Mouse (Mus musculus) T-helper 2 cell (primary cell): ENCODE measurements at regions not wholly inside any gene's neighbourhood (a gene's known extent, or its start where the extent isn't known, plus 50 kb on each side); places are given as distances from the start of the nearest gene placed in this dataset.

Experiments used
- in situ Hi-C: fragments of 300-600 bp; cut with MboI, MseI; formaldehyde crosslinking; loops from one replicate; pipeline ENCODE4 v1.15.1; 2025; ENCODE audit warnings: high pct_unique_total_duplicates

DNA sequence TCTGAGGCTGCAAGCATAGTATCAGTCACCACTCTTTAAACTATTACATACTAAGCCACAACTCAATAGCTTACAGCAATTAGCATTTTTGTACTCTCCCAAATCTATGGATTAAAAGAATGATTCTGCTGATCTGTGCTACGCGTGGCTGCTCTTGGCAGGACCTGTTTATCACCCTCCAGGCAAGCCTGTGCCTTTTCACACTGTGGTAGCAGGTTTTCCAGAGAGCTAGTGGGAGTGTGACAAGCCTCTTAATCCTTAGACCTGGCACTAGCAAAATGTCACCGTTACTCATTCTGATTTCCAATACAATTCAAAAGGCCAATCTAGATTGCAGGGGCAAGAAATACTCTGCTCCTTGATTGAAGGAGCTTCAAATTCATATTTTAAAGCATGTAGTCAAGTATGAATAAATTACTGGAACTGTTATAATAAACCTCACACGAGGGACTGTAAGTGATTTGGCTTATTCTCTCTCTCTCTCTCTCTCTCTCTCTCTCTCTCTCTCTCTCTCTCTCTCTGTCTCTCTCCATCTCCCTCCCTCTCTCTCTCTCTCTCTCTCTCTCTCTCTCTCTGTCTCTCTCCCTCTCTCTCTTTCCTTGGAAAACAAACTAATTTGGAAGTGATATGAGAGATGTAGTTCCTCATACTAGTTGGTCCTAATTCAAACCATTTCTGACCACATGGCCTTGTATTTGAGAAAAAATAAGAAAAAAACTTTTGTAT lies 286.7 kb upstream of the Ins1 start:
- in situ Hi-C loops = loop anchor here (25.0 kb wide), 1 partner anchor 310 kb away; no protein-coding TSS in a partner anchor

DNA sequence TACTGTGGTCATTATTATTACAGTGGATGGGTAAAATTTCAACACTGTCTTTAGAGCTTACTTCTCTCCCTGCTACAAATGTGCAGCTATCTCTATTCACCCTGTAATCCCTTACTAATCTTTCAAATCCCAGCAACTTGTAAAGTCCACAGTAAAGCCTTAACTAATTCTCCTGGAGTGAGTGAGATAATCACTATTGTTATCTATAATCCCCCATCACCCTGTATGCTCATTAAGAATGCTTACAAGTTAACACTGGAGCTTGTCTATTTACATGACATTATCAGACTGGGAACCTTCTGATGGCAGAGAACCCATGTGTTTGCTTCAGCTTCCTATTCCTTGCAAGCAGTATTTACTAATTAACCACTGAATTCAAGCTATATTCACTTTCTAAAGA lies 266.9 kb upstream of the Ins1 start:
- in situ Hi-C loops = loop anchor here (25.0 kb wide), 1 partner anchor 290 kb away; no protein-coding TSS in a partner anchor
